Mouse (Mus musculus) gastrocnemius, postnatal 10 days (tissue): Measurements from ENCODE around the gene Nyx. TPM values are rescaled to one million over a fixed set of nuclear protein-coding genes. Genes with fewer than 3 reads are reported as not detected.
A peak's percentile ranks its signal among the peaks of the same experiment; 100 is the strongest.
"Not testable (repeated sequence)": the region's sequence is repeated elsewhere in the genome, so short reads cannot be mapped to it uniquely, and the experiment has no call there.

ENCODE experiments used
- DNase-seq: peaks from one replicate; pipeline ENCODE4 v3.0.0; 2021; ENCODE audit warnings: mixed read lengths
- long read RNA-seq, 2 experiments: library from polyadenylated mRNA; stranded (forward); transcript quantifications; one replicate each; pipeline ENCODE4 v2.0.0; 2021
- total RNA-seq, 2 experiments: library from RNA; stranded (reverse); gene quantifications; 2 replicates each; pipeline ENCODE4 v1.2.3; 2021

The Nyx gene
- total RNA-seq: under 1 TPM; 0.07 to 0.16 TPM
- long read RNA-seq, experiment 1: 0 reads
- long read RNA-seq, experiment 2, partial matches to known transcripts: 0 of 1 reads
- long read RNA-seq, experiment 2, other reads (novel, unspliced or antisense): 1 of 1 reads

- no peak for DNase-seq
Measured at GRCm38 (mm10) chrX:13465810-13466209, at the start of gene Nyx. Gene Nyx (plus strand): TSS chrX:13466110.

- DNase-seq: peak; percentile 2
Measured at GRCm38 (mm10) chrX:13422047-13422446, 43.9 kb upstream of the Nyx start.

- DNase-seq: no peak
Measured at GRCm38 (mm10) chrX:13431421-13431820, 34.5 kb upstream of the Nyx start.

GRCm38 (mm10) chrX:13436042-13436441, 29.9 kb upstream of the Nyx start:
- not testable (repeated sequence) for DNase-seq

GRCm38 (mm10) chrX:13456544-13456943, 9.4 kb upstream of the Nyx start:
- DNase-seq: not testable (repeated sequence)

- DNase-seq: no peak
Measured at GRCm38 (mm10) chrX:13458766-13459165, 7.1 kb upstream of the Nyx start.

GRCm38 (mm10) chrX:13461266-13462261, 4.3 kb upstream of the Nyx start:
- DNase-seq: peak; percentile 85

GRCm38 (mm10) chrX:13462982-13463517, 2.9 kb upstream of the Nyx start:
- no peak for DNase-seq

- no peak for DNase-seq
Measured at GRCm38 (mm10) chrX:13466681-13467080, 771 bp downstream of the Nyx start.

- no peak for DNase-seq
Measured at GRCm38 (mm10) chrX:13467121-13467571, 1.2 kb downstream of the Nyx start.

- peak; percentile 13 for DNase-seq
Measured at GRCm38 (mm10) chrX:13469160-13470116, 3.5 kb downstream of the Nyx start.

GRCm38 (mm10) chrX:13471925-13472324, 6.0 kb downstream of the Nyx start:
- DNase-seq: no peak

GRCm38 (mm10) chrX:13472751-13473225, 6.9 kb downstream of the Nyx start:
- no peak for DNase-seq

GRCm38 (mm10) chrX:13475382-13475781, 9.5 kb downstream of the Nyx start:
- DNase-seq: no peak

- no peak for DNase-seq
Measured at GRCm38 (mm10) chrX:13477596-13477995, 11.7 kb downstream of the Nyx start.

- no peak for DNase-seq
Measured at GRCm38 (mm10) chrX:13478298-13478697, 12.4 kb downstream of the Nyx start.

GRCm38 (mm10) chrX:13479570-13479969, 13.7 kb downstream of the Nyx start:
- DNase-seq: no peak

GRCm38 (mm10) chrX:13482576-13482975, 16.7 kb downstream of the Nyx start:
- no peak for DNase-seq

GRCm38 (mm10) chrX:13484447-13484846, 18.5 kb downstream of the Nyx start:
- DNase-seq: no peak

GRCm38 (mm10) chrX:13489001-13489400, 23.1 kb downstream of the Nyx start:
- DNase-seq: no peak

- DNase-seq: no peak
Measured at GRCm38 (mm10) chrX:13489761-13490160, 23.9 kb downstream of the Nyx start.

GRCm38 (mm10) chrX:13490941-13491340, 25.0 kb downstream of the Nyx start:
- no peak for DNase-seq
